Mouse (Mus musculus) heart, postnatal 0 days (tissue): ENCODE data around the gene Arhgap11a.

ENCODE experiments used
- CTCF ChIP-seq: IDR thresholded peaks from 2 replicates; pipeline ENCODE4 v1.5.1; 2016; ENCODE audit warnings: antibody characterized with exemption, control low read depth, low read depth
- EP300 ChIP-seq: IDR thresholded peaks from 2 replicates; pipeline ENCODE4 v1.6.1; 2016; ENCODE audit warnings: antibody characterized with exemption, low read depth

- no peak for TF ChIP-seq CTCF
- TF ChIP-seq EP300: no peak
Measured at GRCm38 (mm10) chr2:113793521-113793920, 54.9 kb downstream of the Arhgap11a start.
